Mouse (Mus musculus) lung, postnatal 36 days (tissue): Measurements from ENCODE around the gene Tmem108.
A peak's percentile ranks its signal among the peaks of the same experiment; 100 is the strongest.

Source experiments
- DNase-seq: peaks from one replicate; pipeline ENCODE4 v3.0.0; 2022; ENCODE audit warnings: mixed read lengths

Tmem108 gene

DNA sequence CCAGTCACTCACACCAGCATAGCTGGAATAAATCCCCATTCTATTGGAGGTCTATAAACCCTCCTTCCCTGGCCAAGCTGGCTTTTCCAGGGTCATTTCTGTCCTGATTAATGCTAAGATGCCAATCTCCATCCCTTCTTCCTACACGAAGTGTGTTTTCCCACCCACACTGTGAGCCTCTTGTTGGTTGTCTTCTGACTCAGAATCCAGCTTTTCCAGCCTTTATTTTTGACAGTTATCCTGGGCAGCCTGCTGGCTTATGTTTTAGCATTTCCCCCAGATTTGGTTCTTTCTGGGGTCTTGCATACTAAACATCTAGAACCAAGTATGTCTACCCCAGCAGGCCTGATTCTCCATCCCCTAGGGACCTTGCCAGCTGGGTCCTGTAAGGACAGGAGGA is 217.0 kb downstream of the Tmem108 start:
- DNase-seq: no peak

DNA sequence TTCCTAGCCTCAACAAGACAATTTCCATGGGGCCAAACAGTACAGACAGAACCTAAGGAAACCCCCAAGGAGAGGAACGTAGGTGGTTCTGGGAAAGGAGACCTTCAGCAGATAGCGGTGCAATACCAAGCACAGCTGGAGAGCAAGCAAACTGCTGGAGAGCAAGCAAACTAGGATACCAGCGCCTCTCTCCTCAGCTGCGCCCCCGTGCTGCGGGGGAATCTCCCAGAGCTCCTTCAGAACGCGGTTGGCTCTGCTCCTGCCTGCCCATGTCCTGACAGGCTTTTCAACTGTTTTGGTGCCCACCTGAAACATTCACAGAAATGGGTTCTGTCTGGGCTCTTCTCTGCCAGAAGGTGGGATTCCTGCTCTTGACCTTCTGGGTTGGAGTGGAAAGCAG is 221.1 kb downstream of the Tmem108 start:
- no peak for DNase-seq

DNA sequence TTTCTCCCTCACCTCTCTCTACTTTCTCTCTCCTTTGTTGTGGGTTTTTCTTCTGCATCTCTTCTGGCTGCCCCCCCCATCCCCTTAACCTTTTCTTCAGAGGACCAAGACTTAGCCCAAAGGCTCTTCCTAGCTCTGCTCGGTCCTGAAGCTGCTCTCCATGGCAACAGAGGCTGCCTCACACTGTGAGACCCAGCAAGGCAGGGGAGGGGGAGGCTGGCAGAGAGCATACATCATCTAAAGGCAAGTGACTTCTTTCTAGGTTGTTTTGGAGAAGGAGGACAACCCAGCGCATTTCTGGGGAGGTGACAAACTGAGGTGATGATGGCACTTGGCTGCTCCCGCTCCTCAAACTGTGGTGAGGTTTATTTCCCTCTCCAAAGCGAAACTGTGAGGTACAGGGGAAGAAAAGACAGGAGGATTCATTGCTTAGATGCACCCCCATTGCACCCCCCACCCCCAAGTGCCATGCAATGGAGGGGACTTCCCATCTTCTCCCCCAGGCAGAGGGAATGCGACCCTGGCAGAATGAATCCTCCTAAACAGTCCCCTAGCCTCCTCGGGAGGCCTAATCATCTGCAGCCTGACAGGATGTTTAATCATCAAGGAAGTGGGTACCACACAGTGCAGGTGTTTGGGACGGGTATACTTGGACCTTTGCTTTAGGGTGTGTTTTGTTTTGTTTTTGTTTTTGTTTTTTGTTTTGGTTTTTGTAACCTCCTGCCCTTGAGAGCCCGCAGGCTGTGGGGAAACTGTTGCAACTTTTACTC is 223.4 kb downstream of the Tmem108 start:
- DNase-seq: no peak

DNA sequence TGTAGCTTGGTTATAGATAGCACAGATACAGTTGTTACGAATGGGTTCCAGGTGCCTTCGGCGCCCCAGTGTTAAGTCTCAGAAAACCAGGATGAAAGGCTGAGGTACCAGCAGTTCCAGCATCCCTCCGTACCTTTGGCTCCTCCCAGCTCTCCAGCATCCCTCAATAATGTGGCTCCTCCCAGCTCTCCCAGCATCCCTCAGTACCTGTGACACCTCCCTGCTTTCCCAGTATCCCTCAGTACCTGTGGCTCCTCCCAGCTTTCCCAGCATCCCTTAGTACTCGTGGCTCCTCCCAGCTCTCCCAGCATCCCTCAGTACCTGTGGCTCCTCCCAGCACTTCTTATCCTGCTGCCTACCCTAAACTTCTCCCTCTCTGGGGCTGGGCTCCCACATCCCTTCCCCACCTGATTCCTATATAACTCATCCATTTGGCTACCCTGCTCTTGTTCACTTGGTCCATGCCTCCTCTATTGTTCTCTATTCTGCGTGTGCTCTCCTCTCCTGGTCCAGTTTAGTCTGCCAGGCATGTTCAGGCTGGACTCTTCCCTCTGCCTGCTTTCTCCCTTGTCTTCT is 225.5 kb downstream of the Tmem108 start:
- no peak for DNase-seq

DNA sequence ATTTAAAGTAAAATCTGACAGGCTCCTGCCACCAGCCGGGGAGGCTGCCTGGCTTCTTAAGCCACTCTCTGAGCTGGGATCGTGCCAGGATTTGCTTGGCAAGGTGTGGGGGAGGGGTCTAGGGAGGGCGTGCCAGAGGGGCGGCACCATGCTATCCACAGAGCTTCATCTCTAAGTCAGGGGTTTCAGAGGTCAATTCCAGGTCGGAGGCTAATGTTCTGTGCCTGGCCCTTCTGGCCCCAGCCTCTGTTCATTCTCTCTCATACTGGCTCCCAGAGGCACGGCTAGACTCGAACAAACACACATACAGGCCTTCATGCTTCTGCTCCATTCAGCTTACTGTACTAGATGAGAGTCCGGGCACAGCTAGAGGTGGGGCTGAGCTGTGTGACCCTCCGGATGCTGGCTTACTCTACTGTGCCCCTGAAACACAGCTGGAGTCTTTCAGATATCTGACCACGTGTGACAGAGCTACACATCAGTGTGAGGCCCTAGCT is 236.5 kb downstream of the Tmem108 start:
- no peak for DNase-seq

DNA sequence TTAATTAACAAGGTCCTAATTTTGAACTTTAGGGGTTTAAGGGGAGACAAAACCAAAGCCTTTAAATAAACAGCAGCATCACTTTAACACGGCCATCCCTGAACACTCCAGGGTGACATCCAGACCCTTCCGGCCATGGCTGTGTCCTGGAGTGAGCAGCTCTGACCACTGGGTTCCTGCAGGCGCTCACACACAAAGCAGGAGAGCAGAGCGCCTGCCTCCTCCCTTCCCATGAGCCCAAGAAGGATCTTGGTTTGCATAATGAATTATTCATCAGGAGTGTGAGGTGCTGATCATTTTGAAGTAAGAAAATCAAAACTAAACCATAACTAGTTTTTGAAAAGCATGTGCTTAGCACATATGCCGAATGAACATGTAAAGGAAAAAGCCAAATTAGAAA is 237.0 kb downstream of the Tmem108 start:
- no peak for DNase-seq

DNA sequence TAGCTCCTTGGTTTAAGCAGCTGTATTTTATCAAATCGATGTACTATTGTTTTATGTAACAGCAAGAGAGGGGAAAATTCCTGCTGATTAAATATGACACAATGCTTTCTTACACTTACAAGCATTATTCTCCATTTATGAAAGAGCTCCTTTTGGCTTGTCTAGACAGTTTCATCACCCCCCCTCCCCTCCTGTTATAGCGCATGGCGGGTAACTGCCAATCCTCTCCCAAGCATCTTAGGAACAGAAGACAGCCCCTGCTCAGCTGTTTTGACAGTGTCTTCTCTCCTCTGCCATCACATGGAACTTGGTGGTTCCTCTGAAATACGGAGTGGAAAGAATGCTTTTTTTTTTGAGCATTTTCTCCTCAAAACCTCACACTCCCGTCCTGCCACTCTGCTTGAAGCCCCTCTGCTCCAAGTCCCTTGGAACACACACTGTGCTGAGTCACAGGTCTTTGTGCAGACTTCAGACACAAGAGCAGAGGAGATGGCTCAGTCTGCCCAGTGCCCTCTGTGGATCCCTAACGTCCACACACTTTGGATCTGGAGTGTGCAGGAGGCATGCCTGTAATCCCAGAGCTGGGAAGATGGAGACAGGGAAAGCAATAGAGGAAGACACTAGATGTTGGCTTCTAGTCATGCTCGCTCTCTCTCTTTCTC is 237.8 kb downstream of the Tmem108 start:
- no peak for DNase-seq

DNA sequence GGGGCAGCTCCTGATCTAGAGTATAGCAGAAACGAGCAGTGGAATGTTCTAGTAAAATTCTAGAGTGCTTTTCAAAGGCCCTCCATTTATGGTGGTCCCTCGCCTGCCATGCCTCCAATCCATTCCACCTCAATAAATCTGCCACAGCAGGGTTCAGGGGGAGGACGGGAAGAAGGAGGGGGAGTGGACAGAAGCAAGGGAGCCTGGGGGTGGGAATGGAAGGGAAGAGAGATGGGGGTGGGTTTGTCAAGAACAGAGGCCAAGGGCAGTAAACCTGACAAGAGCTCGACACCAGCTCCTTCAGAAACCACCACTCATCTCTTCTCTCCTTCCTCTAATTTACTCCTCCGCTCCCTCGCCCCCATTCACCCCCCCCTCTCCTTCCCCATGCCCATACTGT is 238.6 kb downstream of the Tmem108 start:
- no peak for DNase-seq

DNA sequence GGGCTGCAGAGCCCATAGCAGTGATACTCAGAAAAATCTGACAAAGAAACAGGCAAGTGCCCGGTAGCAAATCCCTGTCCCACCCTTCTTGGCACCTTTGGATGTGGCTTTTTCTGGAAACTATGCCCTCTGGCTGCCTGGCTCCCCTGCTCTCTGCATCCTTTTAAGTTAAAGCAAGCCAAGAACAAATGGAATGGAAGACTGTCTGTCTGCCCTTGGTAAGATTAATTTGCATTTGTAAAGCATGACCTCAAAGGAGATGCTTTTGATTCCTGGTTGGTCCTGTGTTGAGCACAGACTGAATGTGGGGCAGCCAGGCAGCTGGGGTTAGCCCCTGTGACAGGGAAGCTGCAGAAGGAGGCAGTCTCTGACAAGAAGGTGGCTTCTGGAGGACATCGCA is 247.8 kb downstream of the Tmem108 start:
- no peak for DNase-seq

DNA sequence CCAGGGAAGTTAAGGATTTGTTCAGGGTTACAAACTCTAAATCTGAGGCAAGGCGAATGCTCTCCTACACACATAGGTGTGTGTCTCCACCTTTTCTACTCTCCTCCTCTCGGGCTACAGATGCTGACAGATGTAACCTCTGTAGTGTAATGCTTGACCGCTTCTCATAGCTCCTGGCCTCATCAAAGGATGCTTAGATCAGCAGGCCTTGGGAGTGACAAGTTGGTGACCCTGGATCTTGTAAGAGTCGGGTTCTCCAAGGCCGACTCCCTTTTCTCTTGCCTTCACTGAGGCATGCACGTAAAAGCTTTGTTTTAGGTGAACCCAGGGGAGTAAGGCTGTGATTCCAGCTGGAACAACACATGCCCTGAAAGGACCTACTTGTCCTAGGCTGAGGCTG is 249.4 kb downstream of the Tmem108 start:
- DNase-seq: no peak

DNA sequence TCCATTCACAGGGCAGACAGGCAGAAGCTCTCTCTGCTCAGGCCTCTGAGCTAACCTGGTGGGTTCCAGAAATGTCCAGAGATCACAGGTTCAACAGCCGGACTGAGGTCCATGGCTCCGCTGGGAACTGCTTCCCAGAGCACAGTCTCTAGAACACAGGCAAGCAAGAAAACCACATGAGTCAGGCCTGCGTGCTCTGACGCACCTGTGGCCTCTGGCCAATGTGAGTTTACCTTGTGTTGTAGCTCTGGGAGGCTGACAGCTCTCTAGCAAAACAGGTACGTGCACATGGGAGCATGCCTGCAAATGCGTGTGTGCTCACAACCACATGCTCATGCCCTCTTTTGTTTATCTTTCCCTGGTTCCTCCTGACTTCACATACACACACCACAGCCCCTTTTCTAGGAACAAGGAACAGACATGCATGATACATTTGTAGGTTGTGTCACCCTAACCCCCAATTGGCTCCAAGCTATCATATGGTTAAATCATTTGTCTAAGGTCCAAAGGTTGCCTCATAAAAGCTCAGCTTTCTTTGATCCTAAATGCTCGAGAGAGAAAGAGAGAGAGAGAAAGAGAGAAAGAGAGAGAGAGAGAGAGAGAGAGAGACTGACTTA is 254.6 kb downstream of the Tmem108 start:
- no peak for DNase-seq

DNA sequence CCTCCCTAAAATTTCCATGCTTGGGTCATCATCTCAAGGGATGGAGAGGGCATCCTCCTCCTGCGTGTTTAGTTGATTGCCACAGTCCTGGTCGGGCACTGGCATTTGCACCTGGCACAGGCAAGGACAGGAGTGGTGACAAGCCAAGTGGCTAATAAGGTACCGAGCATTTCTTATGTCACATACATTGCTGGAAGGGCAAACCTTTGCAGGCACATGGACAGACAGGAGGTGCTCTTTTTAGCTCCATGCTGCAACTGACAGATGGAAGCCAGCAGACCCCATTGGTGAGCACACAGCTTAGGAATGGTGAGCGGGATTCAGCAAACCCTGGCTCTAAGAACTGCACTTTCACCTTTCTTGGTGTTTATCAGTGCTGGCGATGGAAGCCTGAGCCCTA is 256.6 kb downstream of the Tmem108 start:
- no peak for DNase-seq

DNA sequence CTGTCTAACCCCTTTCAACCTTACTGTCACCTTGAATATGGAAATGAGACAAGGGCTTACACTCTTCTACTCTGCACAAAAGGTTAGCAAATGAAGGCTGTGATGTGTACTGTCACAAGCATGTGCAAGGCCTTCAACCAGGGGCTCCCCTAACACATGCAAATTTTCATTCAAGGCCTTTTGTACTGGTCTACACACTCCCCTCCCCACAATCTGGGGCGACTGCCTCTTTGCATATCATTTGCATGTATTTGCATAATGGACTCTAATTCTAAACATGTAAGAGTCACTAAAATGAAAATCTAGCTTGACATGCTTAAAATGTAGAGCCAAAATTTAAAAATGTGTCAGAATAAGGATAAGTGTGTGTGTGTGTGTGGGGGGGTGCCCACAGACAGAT is 257.0 kb downstream of the Tmem108 start:
- no peak for DNase-seq

DNA sequence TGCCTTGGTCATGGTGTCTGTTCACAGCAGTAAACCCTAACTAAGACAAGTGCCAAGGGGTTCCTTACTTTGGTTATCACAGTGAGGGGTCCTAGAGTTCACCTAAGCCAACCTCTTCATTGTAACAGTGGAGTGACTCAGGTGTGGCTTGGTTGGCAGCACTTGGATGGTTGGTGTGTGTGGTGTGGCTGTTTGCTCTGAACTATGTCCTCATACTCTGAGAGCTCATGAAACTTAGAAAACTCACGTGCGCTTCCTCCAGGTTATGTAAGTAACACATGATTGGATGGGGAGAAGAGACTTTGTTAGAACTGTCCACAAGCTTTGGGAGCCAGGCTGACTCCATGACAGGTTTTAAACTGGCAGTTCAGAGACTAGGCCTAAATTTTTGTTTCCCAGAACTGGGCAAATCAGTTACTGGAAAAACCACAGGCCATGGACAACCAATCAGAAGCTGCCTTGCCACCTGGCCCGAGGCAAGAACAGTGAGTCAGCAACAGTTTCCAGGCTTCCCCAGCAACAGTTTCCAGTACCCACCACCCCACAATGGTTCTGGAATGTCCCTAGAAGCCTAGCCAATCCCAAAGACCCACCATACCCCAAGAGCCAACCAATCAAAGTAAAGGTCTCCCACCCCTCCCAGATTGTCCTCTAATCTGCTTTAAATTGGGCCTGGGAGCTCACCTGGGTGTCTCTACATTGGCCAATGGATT is 257.9 kb downstream of the Tmem108 start:
- no peak for DNase-seq

DNA sequence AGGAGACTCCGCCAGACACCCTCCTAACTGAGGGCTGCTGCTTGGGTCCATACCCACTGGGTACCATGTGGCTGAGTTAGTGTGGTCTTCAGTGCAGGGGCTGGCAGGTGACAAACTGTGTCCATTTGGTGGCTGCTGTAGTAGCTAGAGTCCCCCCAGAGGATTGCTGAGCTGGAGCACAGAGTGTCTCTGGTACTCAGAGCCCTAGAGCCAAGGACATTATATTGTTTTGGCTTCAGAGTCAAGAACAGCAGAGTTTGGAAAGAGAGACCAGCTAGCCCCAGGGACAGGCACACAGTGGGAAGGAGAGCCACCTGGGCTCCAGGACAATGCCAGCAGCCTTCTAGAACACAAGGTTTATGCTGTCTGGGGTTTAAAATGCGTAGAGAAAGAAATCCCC is 259.0 kb downstream of the Tmem108 start:
- DNase-seq: no peak

DNA sequence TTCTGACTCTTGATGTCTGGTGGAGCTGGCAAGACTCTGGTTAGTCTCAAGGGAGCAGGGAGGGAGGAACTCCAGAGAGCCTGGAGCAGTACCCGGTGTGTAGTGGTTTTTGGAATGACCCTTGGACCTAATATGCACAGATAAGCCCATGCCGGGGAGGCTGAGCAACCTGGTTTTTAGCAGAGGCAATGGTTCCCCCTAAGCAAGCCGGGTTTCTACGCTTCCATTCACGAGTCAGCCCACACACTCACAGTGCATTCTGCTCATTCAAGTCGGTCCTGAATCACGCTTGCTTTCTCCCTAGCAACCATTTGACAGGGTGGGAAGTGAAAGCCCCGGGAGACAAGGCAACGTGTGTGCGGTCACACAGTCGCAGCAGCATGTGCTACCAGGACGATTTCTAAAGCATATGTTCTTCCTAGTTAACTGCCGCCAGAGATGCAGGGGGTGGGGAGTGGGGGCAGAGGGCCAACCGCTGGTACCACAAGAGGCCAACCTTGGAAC is 259.7 kb downstream of the Tmem108 start:
- no peak for DNase-seq

DNA sequence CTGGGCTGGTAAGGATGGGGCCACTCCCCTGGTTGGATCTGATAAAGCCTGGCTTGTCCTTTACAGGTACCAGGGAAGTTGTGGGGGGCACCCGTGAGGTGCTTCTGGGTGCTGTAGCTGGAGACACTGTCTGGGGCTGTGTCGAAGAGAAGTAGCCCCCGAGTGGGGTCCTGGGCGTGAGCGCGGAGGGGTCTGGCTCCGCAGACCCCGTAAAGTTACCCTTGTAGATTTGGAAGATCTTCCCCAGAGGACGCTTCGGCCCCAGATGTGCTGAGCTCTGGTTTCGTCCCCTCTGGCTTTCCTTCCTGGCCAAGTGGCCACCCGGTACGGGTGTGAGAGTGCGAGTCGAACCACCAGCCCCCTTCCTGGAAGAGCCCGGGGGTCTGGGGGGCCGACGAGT is 262.3 kb downstream of the Tmem108 start:
- DNase-seq: no peak

DNA sequence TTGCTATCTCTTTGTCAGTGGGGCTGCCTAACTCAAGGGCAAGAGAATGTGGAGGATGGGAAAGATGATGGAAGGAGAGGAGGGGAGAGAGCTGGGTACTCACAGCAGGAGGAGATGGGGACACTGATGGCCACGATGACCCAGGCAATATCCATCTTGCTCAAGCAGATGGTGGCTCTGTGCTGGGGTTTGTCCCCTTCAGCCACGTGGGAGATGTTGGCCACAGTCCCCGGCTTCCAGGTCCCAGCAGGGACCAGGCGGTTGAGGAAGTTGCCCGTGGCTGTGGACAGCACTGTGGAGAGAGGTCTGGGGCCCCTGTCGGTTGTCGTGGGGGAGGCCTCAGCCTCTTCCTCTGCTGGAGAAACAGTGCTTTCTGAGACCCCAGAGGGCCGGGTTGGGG is 262.9 kb downstream of the Tmem108 start:
- DNase-seq: no peak

DNA sequence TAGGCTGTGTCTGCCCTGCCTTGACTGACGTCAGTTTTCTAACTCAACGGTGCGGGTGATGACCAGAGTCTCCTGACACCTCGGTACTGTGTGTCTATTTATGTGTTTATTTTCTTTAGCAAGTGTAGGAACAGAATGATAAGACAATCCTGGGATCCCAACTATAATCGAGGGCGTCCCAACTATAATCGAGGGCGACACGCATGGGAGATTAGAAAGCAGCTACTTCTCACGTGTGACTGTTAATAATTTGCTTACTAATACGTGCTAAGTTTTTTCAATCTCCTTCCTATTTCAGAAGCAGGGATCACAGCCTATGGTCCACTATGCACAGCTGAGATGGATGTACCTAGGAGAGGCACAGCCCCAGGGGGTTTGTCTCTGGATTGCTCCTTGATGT is 266.2 kb downstream of the Tmem108 start:
- no peak for DNase-seq

DNA sequence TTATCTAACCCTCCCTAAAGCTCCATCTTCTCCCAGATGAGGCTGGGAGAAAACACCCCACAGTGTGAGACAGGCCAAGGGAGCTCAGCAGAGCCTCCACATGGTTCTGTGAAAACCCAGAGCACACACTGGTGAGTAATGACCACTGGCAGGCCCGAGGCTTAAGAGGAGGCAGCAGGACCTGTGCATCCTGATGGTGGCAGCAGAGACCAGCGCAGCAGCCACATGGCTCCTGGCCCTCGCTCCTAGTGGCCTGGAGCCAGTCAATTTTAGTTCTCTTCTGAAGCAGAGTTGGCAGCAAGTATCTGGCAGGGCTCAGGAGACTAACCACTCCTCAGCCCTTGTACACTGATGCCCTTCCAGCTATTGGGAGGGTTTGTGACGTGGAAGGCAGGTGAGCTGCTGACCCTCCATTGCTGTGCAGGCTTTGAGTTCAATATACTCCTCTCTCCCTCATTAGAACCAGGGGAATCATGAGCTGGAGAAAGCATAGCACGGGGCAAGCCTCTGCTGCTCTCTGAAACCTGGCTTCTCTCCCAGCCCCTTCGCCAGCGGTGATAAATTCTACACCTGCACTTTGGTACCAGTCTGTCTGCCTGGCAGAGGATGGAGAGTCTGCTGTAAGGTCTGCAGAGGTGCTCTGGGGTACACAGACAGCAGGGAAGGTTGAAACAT is 267.2 kb downstream of the Tmem108 start:
- peak; percentile 76 for DNase-seq

DNA sequence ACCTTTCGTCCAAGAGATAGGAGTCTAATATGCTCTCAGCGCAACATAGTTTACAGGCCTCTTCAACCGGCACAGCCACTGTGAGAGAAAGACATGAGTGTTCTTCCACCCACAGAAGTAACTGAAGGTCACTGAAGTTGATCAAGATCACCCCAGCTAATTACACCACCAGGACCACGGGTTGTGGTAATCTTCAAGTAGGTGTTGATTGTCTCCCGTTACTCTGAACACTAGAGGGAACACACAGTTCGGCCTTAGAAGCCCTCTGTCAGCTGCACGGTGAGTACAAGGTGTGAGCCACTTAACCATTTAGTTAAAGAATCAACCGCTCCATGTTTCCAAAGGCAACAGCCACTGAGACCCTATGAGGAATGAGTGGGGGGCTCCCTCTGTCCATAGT is 269.7 kb downstream of the Tmem108 start:
- DNase-seq: no peak

DNA sequence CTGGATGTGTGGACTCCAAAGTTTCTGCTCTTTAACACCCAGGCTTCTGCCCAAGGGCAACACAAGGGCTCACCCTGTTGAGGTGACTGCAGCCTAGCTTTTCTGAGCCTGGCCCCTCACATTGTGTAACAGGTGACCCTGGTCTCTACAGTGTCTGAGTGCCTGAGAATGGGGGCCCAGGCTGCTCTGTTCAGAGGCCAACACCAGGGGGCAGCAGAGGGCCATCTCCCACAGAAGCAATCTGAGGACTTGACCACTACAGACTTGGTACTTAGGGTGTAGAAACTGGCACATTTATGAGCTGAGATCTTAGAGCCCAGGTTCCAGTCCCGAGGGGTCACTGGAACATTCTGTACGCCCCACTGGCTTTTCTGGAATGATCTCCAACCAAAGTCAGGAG is 271.2 kb downstream of the Tmem108 start:
- peak; percentile 83 for DNase-seq
